Mouse (Mus musculus): ENCODE data around the gene Ccdc194. TPM values are rescaled to one million over a fixed set of nuclear protein-coding genes. Genes with fewer than 3 reads are reported as not detected.

Gene Ccdc194
- total RNA-seq (2021) = not detected
- long read RNA-seq, experiment 1 = 0 reads
- long read RNA-seq, experiment 2 = 0 reads

DNA sequence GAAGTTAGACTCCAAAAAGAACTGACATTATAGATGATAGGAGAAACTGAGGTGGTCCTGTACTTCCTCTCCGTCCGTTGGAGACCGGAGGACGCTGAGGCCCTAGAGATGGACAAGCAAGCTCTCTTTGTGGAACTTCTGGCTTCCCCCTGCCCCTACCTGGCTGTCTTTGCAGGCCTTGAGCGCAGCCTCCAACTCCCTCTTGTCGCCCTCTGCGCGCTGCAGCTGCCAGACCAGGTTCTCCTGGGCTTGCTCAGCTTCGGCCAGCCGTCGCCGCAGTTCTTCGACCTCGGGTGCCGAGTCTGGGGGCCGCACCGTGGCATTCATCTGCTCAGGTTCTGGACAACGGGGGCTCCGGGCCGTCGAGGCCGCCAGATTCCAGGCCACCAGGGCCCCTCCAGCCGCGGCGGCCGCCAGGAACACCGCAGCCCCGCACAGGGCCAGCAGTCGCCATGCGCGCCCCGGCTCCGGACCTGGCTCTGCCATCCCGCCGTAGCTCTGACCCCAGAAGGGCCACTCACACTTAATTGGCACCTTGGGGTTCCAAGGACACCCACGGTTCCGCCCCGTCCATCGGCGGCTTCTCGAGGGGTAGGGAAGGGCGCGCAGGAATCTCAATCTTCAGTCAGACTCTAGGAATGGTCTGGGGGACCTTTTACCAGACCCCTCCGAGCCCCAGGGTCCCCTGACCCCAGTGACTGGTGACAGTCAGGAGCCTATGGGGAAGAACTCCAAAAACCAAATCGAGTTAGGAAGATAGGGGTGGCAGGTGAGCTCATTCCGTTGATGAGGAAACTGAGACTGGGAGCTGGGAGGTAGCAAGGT, at the start of gene Ccdc194:
Gene Ccdc194 (minus strand): TSS at position 486 of the 825 bp plus-strand sequence.
- DNase-seq (ENCODE audit: low spot score in 2 of 2) = no peak

DNA sequence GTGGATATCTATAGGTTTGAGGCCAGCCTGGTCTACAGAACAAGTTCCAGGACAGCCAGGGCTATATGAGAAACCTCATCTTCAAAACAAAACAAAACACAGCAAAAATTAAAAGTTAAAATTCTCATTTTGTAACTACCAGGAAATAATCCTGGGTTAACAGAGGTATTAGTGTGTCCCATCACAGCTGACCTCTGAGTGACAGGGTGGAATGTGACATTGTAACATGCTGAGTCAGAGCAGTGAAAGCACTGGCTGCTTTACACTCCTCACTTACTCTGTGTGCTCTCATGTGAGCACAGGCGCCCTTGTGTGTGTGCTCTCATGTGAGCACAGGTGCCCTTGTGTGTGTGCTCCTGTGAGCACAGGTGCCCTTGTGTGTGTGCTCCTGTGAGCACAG, 49.5 kb upstream of the Ccdc194 start:
- no peak for DNase-seq (ENCODE audit: low spot score in 2 of 2)

DNA sequence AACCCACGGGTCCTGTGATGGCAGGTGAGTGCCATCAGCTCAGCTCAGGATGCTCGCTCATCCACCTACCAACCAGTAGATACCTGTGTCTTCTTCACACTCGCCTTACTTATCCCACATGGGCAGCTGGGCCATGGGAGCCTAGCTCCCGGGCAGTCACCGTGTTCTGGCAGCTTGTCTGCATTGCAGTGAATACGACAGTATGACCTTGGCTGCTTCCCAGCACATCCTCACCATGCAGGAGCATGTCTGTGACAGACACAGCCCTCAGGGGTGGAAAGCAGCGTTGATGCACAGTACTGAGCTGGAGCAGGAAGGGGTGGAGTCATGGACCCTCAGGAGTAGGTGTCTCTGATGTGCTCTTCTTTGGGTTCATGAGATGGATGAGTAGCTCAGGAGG, 48.9 kb upstream of the Ccdc194 start:
- no peak for DNase-seq (ENCODE audit: low spot score in 2 of 2)

DNA sequence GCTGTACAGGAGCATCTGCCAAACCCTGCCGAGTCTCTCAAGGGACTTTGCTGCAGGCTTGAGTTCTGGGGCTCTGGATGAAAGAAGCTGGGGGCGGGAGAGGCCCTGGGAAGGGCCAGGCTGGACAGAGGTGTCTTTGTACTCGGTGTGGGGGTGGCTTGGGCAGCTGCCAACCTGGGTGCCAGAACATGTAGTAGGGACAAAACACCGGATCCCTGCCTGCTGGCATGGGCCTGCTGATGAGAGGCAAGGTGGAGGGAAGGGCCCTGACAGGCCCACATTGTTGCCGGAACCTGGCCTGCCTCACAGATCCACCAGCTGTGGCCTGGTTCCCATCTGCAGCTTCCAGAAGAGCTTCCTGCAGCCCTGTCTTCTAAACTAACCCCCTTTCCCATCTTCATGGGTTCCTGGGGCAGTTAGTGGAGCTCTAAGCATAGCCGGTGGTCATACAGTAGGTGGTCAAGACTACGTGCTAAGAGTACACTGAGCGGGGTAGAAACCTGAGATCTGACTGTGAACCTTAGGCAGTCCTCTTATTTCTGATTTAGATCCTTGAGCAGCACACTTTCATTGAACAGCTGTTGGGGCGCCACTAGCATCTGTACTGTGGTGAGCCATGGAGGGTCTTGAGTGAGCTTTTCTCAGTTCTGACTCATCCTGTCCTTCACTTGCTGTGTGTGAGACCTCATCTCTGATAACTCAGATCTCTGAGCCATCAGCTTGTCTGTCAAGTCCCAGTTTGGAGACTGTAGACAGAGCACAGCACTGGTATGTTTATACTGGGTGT, 47.5 kb upstream of the Ccdc194 start:
- peak; percentile 84 to 92 for DNase-seq (ENCODE audit: low spot score in 2 of 2)

DNA sequence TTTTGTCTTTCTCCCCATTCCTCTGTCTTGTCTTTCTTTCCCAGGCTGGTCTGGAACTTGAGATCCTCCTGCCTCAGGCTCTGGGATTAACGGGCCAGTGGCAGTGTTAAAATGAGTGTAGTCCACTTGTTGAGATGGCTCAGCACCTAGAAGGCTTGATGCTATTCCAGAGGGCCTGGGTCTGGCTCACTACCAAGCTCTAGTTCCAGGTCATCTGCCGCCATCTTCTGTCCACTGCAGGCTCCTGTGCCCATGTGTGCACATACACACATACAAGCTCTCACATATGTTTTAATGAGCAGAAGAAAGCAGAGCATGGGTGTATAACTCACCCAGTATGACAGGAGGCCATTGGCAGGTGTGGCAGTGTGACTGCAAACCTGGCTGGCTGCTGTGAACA, 46.6 kb upstream of the Ccdc194 start:
- DNase-seq (ENCODE audit: low spot score in 2 of 2) = no peak

DNA sequence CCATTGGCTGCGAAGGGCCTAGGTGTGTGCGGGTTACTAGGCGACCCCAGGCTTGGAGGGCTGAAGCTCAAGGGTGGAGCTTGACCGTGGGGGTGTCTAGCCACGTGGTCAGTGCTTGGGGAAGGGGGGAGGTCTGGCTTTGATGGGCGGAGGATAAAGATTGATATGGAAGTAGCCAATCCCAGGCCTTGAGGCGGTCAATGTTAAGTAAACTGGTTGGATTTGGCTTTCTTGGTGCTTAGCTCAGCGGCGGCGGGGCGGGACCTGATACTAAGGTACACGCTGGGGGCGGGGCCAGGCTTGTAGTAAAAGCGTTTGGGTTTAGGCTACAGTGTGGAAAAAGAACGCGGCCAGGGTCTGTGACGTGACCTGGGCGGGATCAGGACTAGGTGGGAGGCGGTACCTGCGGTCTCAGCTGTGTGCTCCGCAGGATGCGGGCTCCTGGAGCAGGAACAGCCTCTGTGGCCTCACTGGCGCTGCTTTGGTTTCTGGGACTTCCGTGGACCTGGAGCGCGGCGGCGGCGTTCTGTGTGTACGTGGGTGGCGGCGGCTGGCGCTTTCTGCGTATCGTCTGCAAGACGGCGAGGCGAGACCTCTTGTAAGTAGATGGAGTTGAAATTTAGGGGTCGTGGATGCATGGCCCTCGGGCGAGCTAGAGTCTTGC, 44.9 kb upstream of the Ccdc194 start:
- DNase-seq (ENCODE audit: low spot score in 2 of 2) = peak; percentile 94 to 97

DNA sequence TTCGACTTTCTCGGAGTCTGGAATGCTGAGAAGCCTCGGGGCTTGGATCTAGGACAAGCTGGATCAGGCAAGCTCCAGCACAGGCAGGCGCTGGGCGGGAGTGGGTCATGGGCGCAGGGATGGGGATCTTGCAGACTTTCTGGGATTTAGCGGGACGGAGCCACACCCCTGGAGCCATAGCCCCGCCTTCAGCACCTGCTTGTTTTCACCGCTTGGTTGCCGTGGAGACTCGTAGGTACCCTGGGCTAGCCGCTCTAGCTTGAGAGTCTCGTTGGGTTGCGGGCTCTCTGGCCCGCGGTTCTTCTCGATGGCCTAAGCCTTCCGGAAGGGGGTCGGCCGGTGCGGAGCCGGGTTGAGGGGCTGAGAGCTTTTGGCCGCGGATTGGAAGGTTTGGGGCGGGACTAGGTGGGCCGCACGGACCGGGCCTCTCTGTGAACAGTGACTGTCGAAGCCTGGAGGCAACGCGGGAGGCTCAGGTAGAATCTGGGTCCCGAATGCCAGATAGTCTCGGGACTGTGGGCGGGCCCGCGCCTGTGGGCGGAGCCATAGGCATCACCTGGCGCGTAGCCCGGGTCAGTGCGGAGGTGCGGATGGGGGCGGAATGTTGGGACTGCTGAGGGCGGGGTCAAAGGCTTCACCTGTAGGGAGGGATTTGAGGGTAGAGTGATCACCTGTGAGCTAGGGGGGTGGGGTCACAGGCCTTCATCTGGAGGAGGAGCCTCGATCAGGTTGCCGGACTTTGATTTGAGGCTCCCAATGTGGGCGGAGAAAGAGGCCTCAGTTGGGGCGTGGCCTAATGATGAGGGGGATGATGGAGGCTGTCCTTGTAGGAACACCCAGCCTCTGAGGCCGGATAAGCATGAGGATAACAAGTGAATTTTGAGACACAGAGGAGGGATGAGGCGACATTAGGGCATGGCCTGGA, 44.1 kb upstream of the Ccdc194 start:
- DNase-seq (ENCODE audit: low spot score in 2 of 2) = peak; percentile 85 to 93

DNA sequence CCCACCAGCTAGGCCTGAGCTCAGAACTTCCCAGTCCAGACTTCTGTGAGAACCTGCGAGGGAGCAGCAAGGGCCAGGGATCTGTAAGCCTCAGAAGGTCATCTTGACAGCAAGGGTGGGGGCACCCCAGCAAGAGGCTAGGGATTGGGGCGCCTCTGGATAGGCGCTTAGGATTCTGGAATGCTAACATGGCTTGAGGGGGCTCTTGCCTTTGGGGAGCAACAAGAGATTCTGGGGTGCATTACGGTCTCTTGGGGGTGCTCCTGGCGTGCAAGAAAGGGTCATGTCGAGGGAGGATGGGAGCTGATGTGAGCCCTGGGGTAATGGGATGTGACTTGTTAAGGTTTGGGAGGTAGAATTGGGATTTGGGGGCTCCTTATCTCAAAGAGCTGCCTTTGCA, 43.4 kb upstream of the Ccdc194 start:
- peak in 1 of 2 experiments; percentile 31 for DNase-seq (ENCODE audit: low spot score in 2 of 2)

DNA sequence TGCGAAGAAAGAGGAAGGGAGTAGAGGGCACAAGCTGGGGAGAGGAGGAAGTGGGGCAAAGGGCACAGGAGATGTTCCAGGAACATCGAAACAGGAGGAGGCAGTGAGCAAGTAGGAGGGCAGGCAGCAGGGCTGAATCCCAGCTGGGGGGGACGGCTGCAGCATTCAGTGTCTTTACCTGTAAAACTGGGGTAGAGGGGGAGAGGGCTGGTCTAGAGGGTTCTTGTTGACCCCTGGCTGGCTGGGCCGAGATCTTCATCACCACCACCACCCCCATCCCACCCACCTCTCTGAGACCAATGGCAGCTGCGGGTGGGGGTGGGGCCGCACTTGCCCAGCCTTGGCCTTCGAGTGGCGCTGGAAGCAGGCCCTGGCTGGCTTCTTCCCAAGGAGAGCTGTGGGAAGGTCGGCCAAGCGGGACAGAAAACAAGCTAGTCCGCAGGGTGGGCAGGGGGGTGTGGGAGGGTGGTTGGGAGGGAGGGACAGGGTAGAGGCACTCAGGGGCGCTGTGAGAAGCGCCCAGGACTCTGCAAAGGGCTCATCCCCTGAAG, 43.0 kb upstream of the Ccdc194 start, which contains the start of gene Slc27a1:
Gene Slc27a1 (plus strand): TSS at position 496 of the 551 bp plus-strand sequence.
- peak; percentile 68 to 85 for DNase-seq (ENCODE audit: low spot score in 2 of 2)

DNA sequence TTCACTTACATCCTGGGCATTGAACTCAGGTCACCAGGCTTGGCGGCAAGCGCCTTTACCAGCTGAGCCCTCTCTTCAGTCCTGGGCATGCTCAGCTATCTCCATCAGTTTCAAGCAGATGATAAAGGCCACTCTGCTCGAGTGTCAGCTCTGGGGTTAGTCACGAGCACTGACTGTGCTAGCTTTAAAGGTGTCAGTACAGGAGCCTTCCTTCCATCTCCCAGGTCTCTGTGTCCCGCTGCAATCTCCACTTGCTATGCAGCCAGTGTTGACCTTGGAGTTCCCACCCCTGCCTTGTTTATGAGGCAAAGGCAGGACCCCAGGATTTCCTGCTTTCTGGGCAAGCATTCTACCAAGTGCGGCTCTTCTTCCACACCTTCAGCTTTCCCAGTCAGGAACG, 42.1 kb upstream of the Ccdc194 start:
- no peak for DNase-seq (ENCODE audit: low spot score in 2 of 2)

DNA sequence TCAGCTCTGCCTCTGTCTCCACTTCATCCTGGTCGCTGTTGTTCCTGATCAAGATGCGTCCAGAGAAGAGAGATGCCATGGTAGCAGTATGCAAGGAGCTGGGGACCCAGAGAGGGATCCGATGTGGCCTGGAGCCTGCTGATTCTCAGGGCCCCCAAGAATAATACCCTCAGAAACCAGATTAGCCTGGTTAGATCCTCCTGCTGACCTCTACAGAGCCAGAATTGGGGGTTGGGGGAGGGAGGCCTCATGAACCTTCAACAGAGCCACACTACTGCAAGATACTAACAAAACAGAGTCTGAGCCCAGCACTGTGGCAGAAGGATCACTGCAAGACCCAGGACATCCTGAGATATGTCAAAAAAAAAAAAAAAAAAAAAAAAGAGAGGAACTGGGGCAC, 41.0 kb upstream of the Ccdc194 start, which contains the start of gene Nxnl1:
Gene Nxnl1 (minus strand): TSS at position 101 of the 400 bp plus-strand sequence.
- DNase-seq (ENCODE audit: low spot score in 2 of 2) = no peak

DNA sequence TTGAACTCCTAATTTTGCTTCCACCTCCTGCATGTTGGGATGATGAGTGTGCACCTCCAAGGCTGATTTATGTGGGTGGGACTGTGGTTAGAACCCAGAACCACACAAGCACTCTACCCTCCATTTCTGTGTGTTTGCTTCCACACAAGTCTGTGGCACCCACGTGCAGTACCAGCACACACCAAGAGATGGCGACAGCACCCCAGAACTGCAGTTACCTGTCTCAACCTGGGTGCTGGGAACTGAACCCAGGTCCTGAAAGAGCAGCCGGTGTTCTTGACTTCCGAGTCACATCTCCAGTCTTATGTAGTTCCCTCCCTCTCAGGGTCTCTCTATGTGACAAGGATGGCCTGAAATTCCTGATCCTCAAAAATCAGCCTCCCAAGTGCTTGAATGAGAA, 38.5 kb upstream of the Ccdc194 start:
- DNase-seq (ENCODE audit: low spot score in 2 of 2) = no peak

DNA sequence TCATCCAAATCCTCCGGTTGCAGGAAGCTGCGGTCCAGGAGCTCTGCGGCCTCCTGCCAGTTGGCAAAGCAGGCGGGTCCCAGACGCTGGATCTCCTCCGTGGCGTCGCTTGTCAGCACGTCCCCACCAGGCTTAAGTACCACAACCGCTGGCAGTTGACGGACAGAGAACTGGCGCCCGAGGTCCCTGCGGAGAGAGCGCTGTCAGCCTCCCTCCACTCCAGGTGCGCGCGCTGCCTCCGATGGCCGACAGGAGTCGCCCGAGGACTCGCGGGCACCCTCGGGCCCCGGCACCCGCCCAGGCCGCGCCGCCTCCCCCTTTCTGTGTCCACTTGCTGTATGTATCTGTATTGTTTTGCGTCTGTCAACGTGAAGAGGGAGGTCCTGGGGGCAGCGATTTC, 37.2 kb upstream of the Ccdc194 start:
- DNase-seq (ENCODE audit: low spot score in 2 of 2) = peak; percentile 55 to 71

DNA sequence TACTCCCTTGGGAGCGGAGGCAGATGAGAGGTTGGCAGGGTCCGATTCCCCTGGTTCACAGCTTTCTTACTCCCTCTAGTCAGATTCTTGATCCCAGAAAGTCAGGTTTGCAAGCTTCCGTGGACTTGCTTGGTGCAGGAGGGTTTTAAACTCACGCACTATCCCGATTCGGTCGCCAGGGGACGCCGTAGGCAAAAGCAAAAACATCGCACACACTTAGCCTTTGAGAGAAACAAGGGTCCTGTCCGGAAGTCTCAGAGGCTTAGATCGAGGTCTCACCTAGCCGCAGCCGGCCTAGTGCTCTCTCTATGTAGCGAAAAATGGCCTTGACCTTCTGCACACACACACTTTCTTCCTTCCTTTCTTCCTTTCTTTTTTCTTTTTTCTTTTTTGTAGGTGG, 35.9 kb upstream of the Ccdc194 start:
- DNase-seq (ENCODE audit: low spot score in 2 of 2) = peak; percentile 55 to 58

DNA sequence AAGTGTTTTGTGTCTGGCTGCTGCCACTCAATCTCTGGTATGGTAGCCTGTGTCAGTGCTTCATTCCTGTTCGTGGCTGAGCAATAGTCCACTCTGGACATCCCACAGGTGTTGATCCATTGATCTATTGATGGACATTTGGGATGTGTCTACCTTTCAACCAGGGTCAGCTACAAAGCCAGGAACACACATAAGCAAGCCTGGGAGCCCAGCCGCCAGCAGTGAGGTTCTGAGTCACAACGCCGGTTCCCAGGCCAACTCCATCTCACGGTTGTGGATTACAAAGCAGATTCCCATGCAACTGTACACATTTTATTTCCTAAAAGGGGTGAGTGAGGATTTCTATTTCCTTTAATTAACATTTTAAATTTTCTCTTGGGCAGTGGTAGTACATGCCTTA, 35.3 kb upstream of the Ccdc194 start:
- DNase-seq (ENCODE audit: low spot score in 2 of 2) = no peak

DNA sequence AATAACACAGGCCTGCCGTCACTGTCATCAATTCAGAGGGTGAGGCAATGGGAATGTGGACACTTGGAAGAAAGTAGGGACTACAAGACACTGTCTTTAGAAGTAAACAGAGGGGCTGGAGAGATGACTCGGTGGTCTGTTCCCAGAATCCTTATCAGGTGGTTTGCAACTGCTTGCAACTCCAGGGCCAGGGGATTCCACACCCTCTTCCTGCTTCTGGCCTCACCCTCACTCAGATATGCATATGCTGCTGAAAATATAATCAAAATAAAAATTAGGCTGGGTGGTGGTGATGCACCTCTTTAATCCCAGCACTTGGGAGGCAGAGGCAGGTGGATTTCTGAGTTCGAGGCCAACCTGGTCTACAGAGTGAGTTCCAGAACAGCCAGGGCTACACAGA, 34.6 kb upstream of the Ccdc194 start:
- no peak for DNase-seq (ENCODE audit: low spot score in 2 of 2)

DNA sequence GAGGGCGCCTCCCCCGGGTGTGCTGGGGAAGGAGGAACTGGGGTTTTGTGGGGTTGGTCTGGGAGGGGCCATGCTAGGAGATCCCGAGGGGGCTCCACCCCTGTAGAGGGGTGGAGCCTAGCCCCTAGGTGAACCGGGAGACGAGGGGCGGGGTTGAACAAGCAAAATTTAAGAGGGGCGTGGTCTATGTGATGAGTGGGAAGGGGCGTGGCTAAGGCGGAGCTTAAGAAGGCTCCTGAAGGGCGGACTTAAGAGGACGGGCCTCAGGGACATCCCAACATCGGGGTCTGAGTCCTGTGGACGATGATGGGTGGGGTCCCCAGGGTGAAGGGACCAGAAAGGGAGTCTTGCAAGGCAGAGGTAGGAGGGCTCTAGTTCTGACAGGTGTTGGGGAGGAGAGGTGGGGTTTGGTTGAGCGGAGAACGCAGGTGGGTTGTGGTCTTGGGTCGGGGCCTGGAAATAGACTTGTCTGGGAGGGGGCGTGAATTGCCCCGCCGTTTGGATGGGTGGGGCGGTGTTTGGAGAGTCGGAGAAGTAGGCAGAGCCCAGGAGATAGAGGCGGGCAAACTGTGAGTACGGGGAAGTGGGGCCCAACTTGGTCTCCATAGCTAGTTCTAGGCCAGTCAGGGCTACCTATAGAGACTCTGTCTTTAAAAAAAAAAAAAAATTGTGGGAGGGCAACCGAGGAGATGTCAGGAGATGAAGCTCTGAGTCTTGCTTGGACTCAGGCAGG, 33.6 kb upstream of the Ccdc194 start:
- DNase-seq (ENCODE audit: low spot score in 2 of 2) = no peak

DNA sequence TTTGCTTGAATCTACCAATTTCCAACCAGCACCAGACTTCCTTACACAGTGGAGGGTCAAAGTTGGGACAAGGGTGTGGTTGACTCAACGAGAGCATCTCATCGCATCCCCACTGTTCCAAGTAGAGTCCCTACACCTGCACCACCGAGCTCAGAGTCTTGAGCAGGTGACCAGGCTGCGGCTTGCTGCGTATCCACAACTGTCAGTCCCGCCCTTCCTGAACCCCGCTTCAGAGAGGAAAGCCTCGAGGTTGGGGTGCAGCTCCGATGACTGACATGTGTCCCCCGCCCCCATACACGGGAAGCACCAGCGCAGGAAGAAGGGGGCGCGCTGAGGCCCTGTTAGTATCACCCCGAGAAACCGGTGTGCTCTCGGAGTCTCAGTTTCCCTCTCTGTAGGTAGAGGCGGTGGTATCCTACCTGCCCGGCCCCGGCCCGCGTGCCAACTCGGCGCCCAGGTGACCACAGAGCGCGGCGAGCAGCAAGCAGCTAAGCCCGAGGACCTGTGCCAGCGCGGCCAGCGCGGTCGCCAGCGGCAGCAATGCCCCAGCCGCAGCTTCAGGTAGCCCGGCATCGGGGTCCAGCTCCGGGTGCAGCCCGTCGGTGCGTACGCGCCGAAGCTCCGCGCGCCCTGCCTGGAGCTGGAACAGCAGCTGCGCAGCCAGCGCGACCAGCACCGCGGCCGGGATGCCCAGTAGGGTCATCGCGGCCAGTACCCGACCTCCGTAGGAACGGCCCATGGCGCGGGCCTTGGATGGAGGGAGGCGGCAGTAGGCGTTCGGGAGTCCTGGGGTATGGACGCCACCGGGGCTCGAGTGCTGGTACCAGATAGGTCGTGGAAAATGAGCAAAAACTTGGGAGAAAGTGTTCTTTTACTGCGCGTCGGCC, 32.8 kb upstream of the Ccdc194 start, which contains the start of gene Tmem221:
Gene Tmem221 (minus strand): TSS at position 801 of the 887 bp plus-strand sequence.
- DNase-seq (ENCODE audit: low spot score in 2 of 2) = no peak
